Mouse (Mus musculus) bone marrow, adult 2 months (tissue): ENCODE results near the gene Eif4g2. TPM values are rescaled to one million over a fixed set of nuclear protein-coding genes. Genes with fewer than 3 reads are reported as not detected.
A peak's percentile ranks its signal among the peaks of the same experiment; 100 is the strongest.

Experiments
- H3K27ac ChIP-seq: fragments of 200-500 bp; 2 replicates; pipeline ENCODE4 v1.5.1; 2012; ENCODE audit warnings: low read depth, mild to moderate bottlenecking, control low read depth, inconsistent platforms, low read length; ENCODE audit not compliant: control insufficient read depth, poor library complexity, insufficient read depth
- H3K4me1 ChIP-seq: fragments of 200-500 bp; 2 replicates; pipeline ENCODE4 v1.6.1; 2011; ENCODE audit warnings: low read length; ENCODE audit not compliant: control insufficient read depth, insufficient read depth
- H3K4me3 ChIP-seq: fragments of 200-500 bp; replicated peaks from 2 replicates; pipeline ENCODE3; 2011; ENCODE audit warnings: mild to moderate bottlenecking, low read depth, low read length, control low read depth; ENCODE audit not compliant: control insufficient read depth
- CTCF ChIP-seq: fragments of 200-500 bp; IDR thresholded peaks from 2 replicates; pipeline ENCODE4 v1.5.1; 2011; ENCODE audit warnings: low read length, control low read depth; ENCODE audit not compliant: control insufficient read depth, insufficient read depth
- POLR2A ChIP-seq: fragments of 200-500 bp; IDR thresholded peaks from 2 replicates; pipeline ENCODE4 v1.6.1; 2011; ENCODE audit warnings: low read depth, mild to moderate bottlenecking, control low read depth, low read length, borderline replicate concordance; ENCODE audit not compliant: control insufficient read depth
- WGBS: fragments of 180-500 bp; shearing (Covaris S2); methylation state at CpG from one replicate; pipeline ENCODE4 v1.1.7; 2018; 5-methylcytosine and 5-hydroxymethylcytosine counted together
- polyA plus RNA-seq: library from polyadenylated mRNA; stranded (reverse); fragments of >200 nt; gene quantifications from 2 replicates; pipeline ENCODE4 v1.2.4, GENCODE M21; 2011; ENCODE audit warnings: low replicate concordance; ENCODE audit not compliant: missing spikeins, insufficient read depth, insufficient read length

The Eif4g2 gene
- polyA plus RNA-seq, 1 experiment, result 239 TPM

DNA sequence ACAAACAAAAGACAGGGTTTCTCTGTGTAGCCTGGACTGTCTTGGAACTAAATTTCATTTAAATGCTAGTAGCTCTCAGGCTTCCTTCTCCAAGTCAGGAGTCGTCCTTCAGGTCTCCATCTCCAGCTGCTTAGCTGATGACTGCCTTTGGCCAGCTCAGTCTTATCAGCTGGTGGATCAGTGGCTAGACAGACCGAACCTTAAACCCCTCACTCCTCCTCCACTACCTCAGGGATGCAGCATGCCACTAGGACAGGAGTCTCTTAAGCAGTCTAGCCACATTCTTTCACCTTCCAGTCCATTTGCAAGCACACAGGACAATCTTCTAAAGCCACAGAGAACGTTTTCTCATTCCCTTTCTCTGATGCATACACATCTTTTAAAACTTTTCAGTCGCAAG lies 57.9 kb downstream of the Eif4g2 start:
- Histone ChIP-seq H3K4me1 (no peaks in the 10 kb centered on the region; the same call in 1 of the 2 replicates), H3K27ac (no peak overlapping the region), H3K4me3 (no peak overlapping the region)
- no peak for TF ChIP-seq CTCF
- TF ChIP-seq POLR2A, result no peak
- 55% methylated on average over 4 of the region's 4 CpGs for WGBS

DNA sequence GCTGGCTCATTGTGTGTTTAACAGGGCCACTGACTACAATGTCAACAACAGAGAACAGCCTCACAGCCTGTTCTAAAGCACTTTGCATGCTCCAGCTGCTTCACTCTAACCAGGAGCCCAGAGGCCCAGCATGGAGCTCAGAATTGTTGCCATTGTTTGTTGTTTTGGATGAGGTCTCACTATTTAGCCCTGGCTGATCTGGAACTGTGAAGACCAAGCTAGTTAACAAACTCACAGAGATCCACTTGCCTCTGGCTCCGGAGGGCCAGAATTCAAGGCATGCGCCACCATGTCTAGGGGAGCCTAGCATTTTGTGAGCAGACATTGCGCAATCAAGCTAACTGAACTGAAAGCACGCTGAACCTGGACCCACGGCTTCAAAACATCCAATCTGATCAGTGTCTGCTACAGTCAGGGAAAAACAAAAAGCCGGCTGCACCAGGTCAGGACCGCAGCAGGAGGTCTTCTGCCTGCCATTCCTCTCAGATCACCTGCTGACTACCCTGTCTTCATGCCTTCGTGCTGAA lies 58.7 kb downstream of the Eif4g2 start:
- TF ChIP-seq CTCF, result no peak
- no peak for TF ChIP-seq POLR2A
- Histone ChIP-seq H3K27ac (no peak overlapping the region), H3K4me1 (no peaks in the 10 kb centered on the region; the same call in 1 of the 2 replicates), H3K4me3 (peak overlapping the region; percentile 11)
- WGBS, result 46% methylated on average over 8 of the region's 8 CpGs

DNA sequence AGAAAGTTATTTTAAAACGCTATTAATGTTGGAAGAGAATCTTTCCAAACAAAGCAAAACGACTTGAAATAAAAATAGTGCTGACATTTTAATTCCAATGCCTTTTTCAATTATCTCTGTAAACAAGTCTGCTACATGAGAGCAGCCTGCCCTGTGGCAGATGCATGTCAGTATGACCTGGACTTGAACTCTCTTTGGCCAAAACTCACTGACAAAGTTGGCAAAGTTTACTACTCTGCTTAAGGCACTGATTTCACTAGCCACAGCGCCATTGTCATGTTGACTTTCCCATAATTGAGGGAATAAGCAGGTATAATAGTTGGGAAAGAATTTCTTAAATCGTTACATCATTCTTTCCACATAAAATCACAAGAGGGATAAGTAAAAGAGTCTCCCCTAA lies 62.0 kb downstream of the Eif4g2 start:
- Histone ChIP-seq H3K4me3 (no peak overlapping the region), H3K4me1 (no peaks in the 10 kb centered on the region; the same call in 1 of the 2 replicates), H3K27ac (no peak overlapping the region)
- WGBS, result 77% methylated on average over 4 of the region's 4 CpGs
- TF ChIP-seq POLR2A, result no peak
- no peak for TF ChIP-seq CTCF

Other genes starting within 250 kb of the Eif4g2 start
- 24.6 and 29.9 TPM in 2 replicates for gene Rnf141, start 238.6 kb downstream of the Eif4g2 start, polyA plus RNA-seq
- gene Lyve1, start 219.8 kb downstream of the Eif4g2 start, polyA plus RNA-seq, result 4.1 TPM in 1 of 2 replicates, not detected in the other
- gene Mrvi1, start 100.6 kb downstream of the Eif4g2 start, polyA plus RNA-seq, result 10.7 and 59.3 TPM in 2 replicates
- 12.1 and 21.2 TPM in 2 replicates for gene Ctr9, start 54.1 kb downstream of the Eif4g2 start, polyA plus RNA-seq